Mouse (Mus musculus) Muller cell, postnatal 12 days (primary cell): Measurements from ENCODE around the gene Arid2.
A peak's percentile ranks its signal among the peaks of the same experiment; 100 is the strongest.
"Not testable (repeated sequence)": the region's sequence is repeated elsewhere in the genome, so short reads cannot be mapped to it uniquely, and the experiment has no call there.

ENCODE experiments used
- DNase-seq: peaks from one replicate; pipeline ENCODE4 v3.0.0-alpha.2; 2015; ENCODE audit errors: inconsistent ontology term

The Arid2 gene

DNA sequence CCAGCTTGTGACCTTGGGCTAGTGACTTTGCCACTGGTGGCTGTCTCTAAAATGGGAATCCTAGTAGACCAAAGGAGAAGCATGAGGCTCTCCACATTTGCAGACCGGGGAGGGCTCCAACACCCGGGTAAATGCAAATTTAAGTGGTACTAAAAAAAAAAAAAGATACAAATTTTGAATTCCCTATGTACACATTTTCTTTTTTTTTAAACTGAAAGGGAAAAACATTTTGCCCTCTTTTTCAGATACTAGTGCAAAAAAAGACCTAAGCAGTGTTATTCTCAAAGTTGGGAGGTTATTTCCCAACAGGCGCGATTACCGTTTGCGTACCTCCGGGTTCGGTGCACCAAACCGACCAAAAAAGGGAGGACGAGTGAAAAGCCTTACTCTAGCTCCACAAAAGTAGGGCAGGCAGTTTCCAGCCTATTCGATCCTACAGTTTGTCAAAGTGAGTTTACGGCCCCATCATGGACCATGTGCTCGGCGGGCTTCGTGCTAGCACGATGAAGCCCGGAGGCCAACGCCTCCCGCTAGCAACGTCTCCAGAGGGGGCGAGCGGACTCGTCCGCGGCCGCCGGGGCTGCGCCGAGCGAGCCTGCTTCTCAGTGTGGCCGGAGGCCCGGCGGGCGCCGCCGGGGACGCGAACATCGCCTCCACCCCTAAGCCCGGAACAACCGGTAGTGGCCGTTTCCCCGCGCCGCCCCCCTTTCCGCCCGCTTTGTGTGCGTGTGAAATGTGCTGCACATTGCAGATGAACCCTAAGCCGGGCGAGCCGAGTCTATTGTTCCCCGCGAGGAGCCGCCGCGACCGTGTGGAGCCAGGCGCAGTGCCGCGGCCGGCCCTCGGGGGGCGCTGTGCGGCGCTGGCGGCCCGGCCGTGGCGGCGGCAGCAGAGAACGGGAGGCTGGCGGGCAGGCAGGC lies 1.0 kb upstream of the Arid2 start:
- DNase-seq: peak; percentile 97

DNA sequence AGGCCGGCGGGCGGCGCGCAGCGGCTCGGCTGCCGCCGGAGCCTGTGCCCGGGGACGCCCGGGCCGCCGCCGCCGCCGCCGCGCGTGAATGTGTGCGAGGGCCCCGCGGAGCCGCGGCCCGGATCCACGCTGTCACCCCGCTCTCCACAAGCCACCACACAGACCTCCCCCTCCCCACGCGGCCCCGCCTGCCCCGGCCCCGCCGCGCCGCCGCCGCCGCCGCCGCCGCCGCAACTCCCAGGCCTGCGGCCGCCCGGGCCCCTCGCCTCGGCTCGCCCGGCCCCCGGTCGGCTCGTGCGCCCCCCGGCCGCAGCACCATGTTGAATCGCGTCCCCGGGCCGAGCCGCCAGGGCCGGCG lies 404 bp upstream of the Arid2 start:
- DNase-seq: no peak

- peak; percentile 69 for DNase-seq
Measured at GRCm38 (mm10) chr15:96287976-96288835, 888 bp downstream of the Arid2 start.

DNA sequence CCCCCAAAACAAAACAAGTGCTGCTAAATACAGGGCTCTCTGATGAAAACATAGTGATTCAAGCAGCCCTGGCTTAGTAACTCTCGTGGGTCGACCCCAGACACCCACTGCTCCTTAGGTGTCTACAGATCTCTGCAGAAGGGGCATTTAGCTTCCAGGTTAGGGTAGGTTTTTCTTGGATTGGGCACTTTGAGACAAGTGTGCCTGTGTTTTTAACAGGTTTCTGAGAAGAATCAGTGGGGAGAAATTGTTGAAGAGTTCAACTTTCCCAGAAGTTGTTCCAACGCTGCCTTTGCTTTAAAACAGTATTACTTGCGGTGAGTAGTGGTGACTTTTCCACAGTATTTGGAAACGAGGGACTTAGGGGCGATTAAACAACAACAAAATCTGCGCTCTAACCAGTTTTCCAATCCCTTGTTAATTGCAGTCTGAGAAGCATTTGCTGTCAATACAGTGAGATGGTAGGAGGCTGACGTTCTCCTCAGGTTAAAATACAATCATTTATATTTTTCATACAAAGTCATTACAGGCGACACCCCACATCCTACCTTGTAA lies 1.6 kb downstream of the Arid2 start:
- DNase-seq: peak; percentile 26

- DNase-seq: peak; percentile 14
Measured at GRCm38 (mm10) chr15:96290001-96290400, 2.7 kb downstream of the Arid2 start.

DNA sequence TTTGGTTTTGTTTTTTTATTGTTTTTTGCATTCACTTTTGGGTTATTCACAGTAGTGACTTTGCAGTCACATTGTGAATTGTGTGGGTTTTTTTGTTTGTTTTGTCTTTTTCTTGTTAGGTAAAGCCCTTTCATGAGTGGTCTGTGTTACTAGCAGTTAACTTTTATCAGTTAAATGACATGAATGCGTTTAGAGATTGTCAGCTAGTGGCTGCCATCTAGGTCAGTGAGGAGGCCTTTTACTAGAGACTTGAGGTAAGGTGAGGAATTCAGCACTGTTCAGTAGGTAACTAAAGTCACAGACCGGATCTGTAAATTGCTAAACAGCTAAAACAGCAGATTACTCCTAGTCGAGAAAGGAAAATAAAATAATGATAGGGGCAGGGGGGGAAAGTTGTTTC lies 6.1 kb downstream of the Arid2 start:
- DNase-seq: no peak

GRCm38 (mm10) chr15:96297078-96297590 lies 9.8 kb downstream of the Arid2 start:
- DNase-seq: no peak

DNA sequence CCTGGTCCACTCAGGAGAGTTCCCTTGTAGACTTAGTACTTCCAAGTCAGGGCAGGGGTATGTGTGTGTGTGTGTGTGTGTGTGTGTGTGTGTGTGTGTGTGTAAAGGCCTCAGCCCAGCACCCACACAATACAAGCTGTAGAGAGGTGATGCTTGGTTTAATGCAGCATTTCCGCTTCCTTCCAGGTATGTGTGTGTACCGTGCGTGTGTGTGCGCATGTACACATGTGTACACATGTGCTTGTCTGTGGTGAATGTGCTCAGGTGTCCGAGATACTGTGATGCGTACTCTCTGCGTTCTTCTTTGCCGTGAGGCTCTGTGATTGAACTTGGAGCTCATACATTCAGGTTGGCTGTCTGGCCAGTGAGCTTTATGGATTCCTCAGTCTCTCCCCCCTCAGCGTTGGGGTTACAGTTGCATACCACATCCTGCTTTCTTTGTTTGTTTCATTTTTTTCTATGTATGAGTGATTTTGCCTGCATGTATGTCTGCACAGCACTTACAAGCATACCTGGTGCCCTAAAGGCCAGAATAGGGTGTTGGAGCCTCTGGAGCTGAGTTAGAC lies 10.4 kb downstream of the Arid2 start:
- no peak for DNase-seq

DNA sequence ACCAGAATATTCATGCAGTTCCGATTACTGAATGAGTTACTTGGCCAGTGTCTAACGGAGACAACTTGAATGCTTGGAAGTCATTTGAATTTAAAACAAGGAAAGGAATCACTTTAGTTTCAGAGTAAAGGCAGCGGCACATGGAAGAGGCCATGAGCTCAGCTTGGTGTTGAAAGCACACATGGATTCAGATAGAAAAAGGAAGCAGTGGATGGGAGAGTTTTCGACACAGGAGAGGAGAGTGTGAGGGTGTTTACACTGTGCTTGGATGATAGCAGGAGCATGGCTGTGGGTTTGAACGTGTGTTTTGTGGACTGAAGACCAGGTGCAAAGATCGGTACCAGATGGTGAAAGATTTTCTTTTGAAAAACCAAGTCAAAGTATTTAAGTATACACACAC lies 22.0 kb downstream of the Arid2 start:
- no peak for DNase-seq

DNA sequence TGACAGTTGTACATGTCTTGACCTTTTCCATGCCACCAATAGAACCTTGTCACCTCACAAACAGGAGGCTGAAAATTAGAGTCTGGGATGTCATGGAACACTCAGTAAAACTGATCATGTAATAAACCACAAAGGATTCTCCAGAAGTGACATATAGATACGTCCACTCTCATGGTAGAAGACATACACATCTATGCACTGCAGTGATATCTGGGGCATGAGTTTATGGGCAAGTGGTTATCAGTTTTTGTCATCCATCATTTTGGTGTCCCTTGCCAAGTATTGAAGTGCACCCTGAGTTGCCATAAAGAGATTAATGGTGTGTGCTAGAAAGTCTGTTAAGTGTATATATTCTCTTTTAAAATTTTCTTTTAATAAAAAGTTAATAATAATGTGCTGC lies 25.6 kb downstream of the Arid2 start:
- no peak for DNase-seq

DNA sequence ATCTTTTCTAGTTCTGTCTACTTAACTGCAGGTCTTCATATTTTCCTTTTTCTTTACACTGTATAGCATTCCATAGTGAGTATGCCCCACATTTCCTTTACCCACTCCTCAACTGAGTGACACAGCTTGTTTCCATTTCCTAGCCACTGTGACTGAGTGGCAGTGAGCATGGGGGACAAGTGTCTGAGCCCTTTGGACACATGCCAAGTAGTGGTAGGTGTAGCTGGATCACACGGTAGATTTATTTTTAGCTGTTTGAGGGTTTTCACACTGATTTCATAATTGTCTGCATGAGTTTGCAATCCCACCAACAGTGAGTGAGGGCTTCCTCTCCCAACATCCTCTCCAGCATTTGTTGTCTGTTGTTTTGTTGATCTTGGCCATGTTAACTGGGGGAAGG lies 28.3 kb downstream of the Arid2 start:
- no peak for DNase-seq

GRCm38 (mm10) chr15:96319335-96319734 lies 32.0 kb downstream of the Arid2 start:
- no peak for DNase-seq

- DNase-seq: no peak
Measured at GRCm38 (mm10) chr15:96325726-96326328, 38.5 kb downstream of the Arid2 start.

DNA sequence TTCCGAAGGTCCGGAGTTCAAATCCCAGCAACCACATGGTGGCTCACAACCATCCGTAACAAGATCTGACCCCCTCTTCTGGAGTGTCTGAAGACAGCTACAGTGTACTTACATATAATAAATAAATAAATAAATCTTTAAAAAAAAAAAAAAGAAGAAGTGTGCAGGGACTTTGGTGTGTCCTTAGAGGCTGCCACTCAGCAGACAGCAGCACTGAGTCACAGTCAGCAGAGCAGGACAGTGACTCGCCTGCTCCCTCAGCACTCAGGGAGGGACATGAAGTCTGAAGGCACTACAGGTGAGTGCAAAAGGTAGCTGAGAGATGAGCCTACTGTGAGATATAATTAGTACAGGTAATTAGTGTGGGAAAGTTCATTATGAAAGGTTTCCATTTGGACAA lies 41.4 kb downstream of the Arid2 start:
- not testable (repeated sequence) for DNase-seq

DNA sequence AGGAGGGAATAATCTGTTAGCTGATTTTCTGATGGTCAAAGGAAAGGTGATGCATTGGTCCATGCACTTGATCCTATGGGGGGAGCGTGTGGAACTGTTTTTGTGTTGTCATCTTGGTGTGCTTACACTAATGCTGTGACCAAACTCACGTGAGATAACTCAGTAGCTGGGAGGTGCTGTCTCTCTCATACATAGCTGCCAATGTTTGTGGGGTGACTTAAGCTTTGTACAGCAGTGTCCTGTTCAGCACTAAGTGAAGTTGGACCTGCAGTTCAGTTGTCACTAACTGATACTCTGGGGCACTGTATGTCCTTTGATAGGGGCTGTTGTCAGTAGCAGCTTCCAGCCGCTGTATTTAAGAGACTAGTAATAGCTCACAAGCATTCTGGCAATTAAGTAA lies 43.2 kb downstream of the Arid2 start:
- no peak for DNase-seq

- no peak for DNase-seq
Measured at GRCm38 (mm10) chr15:96332468-96333213, 45.3 kb downstream of the Arid2 start.

DNA sequence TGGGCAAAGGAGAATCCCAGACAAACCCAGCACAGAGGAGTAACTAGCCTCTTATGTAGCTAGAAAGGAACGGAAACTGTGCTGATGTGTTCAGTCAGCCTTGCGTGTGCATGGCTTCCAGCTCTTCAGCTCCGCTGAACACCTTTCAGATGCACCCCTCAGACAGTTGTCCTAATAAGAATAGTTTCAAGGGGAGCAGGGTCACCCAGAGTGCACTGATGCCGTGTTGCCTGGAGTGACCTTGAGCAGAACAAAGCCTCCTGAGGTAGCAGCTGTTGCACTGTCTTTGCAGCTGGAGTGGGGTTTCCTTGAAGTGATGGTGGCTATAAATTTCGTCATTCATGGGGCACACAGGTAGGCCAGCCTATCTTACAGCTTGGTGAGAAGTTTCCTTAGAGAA lies 46.0 kb downstream of the Arid2 start:
- DNase-seq: no peak

DNA sequence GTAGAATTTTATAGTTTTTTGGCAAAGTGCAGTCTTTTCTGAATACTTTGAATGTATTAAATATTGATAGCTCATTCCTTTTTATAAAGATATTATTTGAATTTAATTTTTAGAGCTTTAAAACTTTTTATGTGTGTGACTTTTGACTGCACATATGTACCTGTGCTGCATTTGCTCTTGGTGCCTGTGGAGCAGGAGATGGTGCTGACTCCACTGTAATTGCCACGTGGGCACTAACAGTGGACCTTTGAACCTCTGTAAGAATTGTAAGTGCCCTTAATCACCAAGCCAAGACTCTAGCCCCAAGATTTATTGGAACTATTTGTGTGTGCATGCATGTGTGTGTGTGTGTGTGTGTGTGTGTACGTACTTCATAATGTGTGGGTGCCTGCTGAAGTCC lies 53.6 kb downstream of the Arid2 start:
- DNase-seq: no peak

GRCm38 (mm10) chr15:96342097-96342496 lies 54.8 kb downstream of the Arid2 start:
- no peak for DNase-seq

DNA sequence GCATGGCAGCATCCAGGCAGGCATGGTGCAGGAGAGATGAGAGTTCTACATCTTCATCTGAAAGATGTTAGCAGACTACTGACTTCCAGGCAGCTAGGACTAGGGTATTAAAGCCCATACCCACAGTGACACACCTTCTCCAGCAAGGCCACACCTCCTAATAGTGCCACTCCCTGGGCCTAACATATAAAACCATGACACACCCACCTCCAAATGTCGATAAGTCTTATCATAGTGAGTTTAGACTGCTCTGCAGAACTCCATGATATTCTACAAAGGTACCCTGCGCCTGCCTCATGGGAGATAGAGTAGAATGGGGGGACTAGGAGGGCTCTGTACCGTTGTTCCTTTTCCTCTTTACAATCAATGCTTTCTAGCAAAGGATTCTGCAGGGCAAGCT lies 55.6 kb downstream of the Arid2 start:
- DNase-seq: no peak
